Comparison of ENCODE assay signal across 8 mouse cellular contexts in genomic region chr8:124052110-124052509, GRCm38 (mm10). TPM values are rescaled to one million over a fixed set of nuclear protein-coding genes. Genes with fewer than 3 reads are reported as not detected.
DNase-seq lines count a peak whose midpoint lies in the region; ATAC-seq and TF ChIP-seq lines count a peak whose summit lies in the region.

No protein-coding gene starts in this region.

- H3K4me1 ChIP-seq in kidney, embryonic 15.5 days: no peaks in the 10 kb centered on the region
- no peaks in the 10 kb centered on the region for H3K4me1 ChIP-seq in stomach, postnatal 0 days (replicated peaks; ENCODE audit: control insufficient read depth, insufficient read depth)

- H3K9ac ChIP-seq in kidney, embryonic 15.5 days: no peak overlapping the region
- no peak overlapping the region for H3K9ac ChIP-seq in stomach, postnatal 0 days (ENCODE audit: low read length)

- H3K27ac ChIP-seq in kidney, embryonic 15.5 days: no peak overlapping the region
- H3K27ac ChIP-seq in stomach, postnatal 0 days (replicated peaks): no peak overlapping the region

- DNase-seq in CD4-positive helper T cell, adult 2 months (ENCODE audit: low read depth, low spot score): peak; percentile 34
- DNase-seq in adrenal gland, adult 8-10 months: peak; percentile 39
- DNase-seq in embryo, embryonic 9.5 days (ENCODE audit: extremely low spot score): peak; percentile 76
- peak; percentile 32 to 63 for DNase-seq in heart, adult 9 months (ENCODE audit: low spot score in 2 of 2)
- peak; percentile 69 for DNase-seq in liver
- peak; percentile 71 for DNase-seq in naive thymus-derived CD4-positive, alpha-beta T cell, adult 2 months (ENCODE audit: low read depth)
- peak; percentile 74 for DNase-seq in stomach, postnatal 0 days (ENCODE audit: low spot score)

- WGBS in kidney, embryonic 15.5 days: 19% methylated on average over 3 of the region's 3 CpGs
- WGBS in stomach, postnatal 0 days: 20% methylated on average over 3 of the region's 3 CpGs

- no peaks in the 10 kb centered on the region for H3K9me3 ChIP-seq in kidney, embryonic 15.5 days (replicated peaks)
- H3K9me3 ChIP-seq in stomach, postnatal 0 days (ENCODE audit: control insufficient read depth, low read length): no peaks in the 10 kb centered on the region

- no peak overlapping the region for H3K4me3 ChIP-seq in kidney, embryonic 15.5 days (replicated peaks)
- H3K4me3 ChIP-seq in stomach, postnatal 0 days (ENCODE audit: low read depth, low read length): no peak overlapping the region

- TF ChIP-seq EP300 in stomach, postnatal 0 days (optimal IDR thresholded peaks at IDR 0.05): no peak

- no peaks in the 10 kb centered on the region for H3K27me3 ChIP-seq in kidney, embryonic 15.5 days
- H3K27me3 ChIP-seq in stomach, postnatal 0 days (ENCODE audit: control insufficient read depth, insufficient read depth, low read length): no peaks in the 10 kb centered on the region

- no peak overlapping the region for H3K4me2 ChIP-seq in kidney, embryonic 15.5 days
- no peak overlapping the region for H3K4me2 ChIP-seq in stomach, postnatal 0 days (replicated peaks; ENCODE audit: low read depth)

- peaks cover 23% of the 10 kb centered on the region for H3K36me3 ChIP-seq in kidney, embryonic 15.5 days
- peaks cover under 1% of the 10 kb centered on the region; the same call in 1 of the 2 replicates for H3K36me3 ChIP-seq in stomach, postnatal 0 days (ENCODE audit: control insufficient read depth, insufficient read depth, low read length)

- TF ChIP-seq CTCF in stomach, postnatal 0 days (IDR thresholded peaks at IDR 0.05; ENCODE audit: low read depth): peak; percentile 99

- ATAC-seq in kidney, embryonic 15.5 days (replicated peaks; ENCODE audit: low FRiP score): 0 out of 2 replicates have a peak, but pooled peaks have one; percentile 12
- peak; percentile 79 for ATAC-seq in stomach, postnatal 0 days (ENCODE audit: low FRiP score, low TSS enrichment)

RNA-seq across cellular contexts. Expression of gene Urb2, which starts 30.8 kb away (rescaled TPM):
- total RNA-seq in adrenal gland, adult 8-10 months (2022): 10 to 100 TPM; 11.8 to 14.7 (median 14.2) TPM
- polyA plus RNA-seq in kidney, embryonic 15.5 days (2015; fragmentation: Nextera tagmentation; extraction: Ambion mirVana): 5.5 TPM in 2 replicates
- 1.2 and 1.6 TPM in 2 replicates for polyA plus RNA-seq in stomach, postnatal 0 days (2015; fragmentation: Nextera tagmentation; extraction: Ambion mirVana)

RNA-seq across cellular contexts. Expression of gene Taf5l, which starts 30.9 kb away (rescaled TPM):
- 10 to 100 TPM; 20.0 to 27.7 (median 24.9) TPM for total RNA-seq in adrenal gland, adult 8-10 months (2022)
- 39.4 and 40.9 TPM in 2 replicates for polyA plus RNA-seq in kidney, embryonic 15.5 days (2015; fragmentation: Nextera tagmentation; extraction: Ambion mirVana)
- 18.0 and 21.0 TPM in 2 replicates for polyA plus RNA-seq in stomach, postnatal 0 days (2015; fragmentation: Nextera tagmentation; extraction: Ambion mirVana)
